Mouse (Mus musculus) midbrain, embryonic 10.5 days (tissue): ENCODE data around the gene Acss3. TPM values are rescaled to one million over a fixed set of nuclear protein-coding genes. Genes with fewer than 3 reads are reported as not detected.

Experiments used
- DNase-seq: peaks from one replicate; pipeline ENCODE4 v3.0.0-alpha.2; 2017; ENCODE audit warnings: low spot score
- H3K27ac ChIP-seq: fragments of 300-500 bp; sonication (generic); replicated peaks from 2 replicates; pipeline ENCODE4 v1.5.1; 2016; ENCODE audit warnings: mild to moderate bottlenecking
- H3K27me3 ChIP-seq: fragments of 300-500 bp; sonication (generic); 2 replicates; pipeline ENCODE4 v1.6.1; 2016; ENCODE audit warnings: low read depth, mild to moderate bottlenecking; ENCODE audit not compliant: poor library complexity, severe bottlenecking
- H3K36me3 ChIP-seq: fragments of 300-500 bp; sonication (generic); 2 replicates; pipeline ENCODE4 v1.6.1; 2016; ENCODE audit warnings: mild to moderate bottlenecking, moderate library complexity
- H3K4me1 ChIP-seq: fragments of 300-500 bp; sonication (generic); 2 replicates; pipeline ENCODE4 v1.6.1; 2016
- H3K4me3 ChIP-seq: fragments of 300-500 bp; sonication (generic); 2 replicates; pipeline ENCODE4 v1.5.1; 2016; ENCODE audit warnings: mild to moderate bottlenecking, moderate library complexity
- H3K9me3 ChIP-seq: fragments of 300-500 bp; sonication (generic); replicated peaks from 2 replicates; pipeline ENCODE4 v1.6.1; 2016; ENCODE audit warnings: mild to moderate bottlenecking
- WGBS: fragments of 180-500 bp; shearing (Covaris S2); methylation state at CpG from one replicate; pipeline ENCODE4 v1.1.7; 2016; 5-methylcytosine and 5-hydroxymethylcytosine counted together
- polyA plus RNA-seq: library from polyadenylated mRNA; unstranded; fragments of >200 nt; fragmentation: Nextera tagmentation; extraction: Ambion mirVana; gene quantifications from 2 replicates; pipeline ENCODE4 v1.2.1, GENCODE M21; 2016

Gene Acss3
- 2.7 and 3.6 TPM in 2 replicates for polyA plus RNA-seq

- Histone ChIP-seq H3K27ac (peak within 1 kb of the TSS; percentile 84), H3K36me3 (no peaks in the 10 kb centered on the region), H3K9me3 (no peaks in the 10 kb centered on the region), H3K27me3 (no peaks in the 10 kb centered on the region), H3K4me1 (peaks cover 24% of the 10 kb centered on the region), H3K4me3 (peak within 1 kb of the TSS; percentile 65)
- peak; percentile 84 for DNase-seq
- WGBS, result 2% methylated on average over 17 of the region's 17 CpGs
Measured at GRCm38 (mm10) chr10:107123529-107124335, at the start of gene Acss3. Gene Acss3 (minus strand): TSS chr10:107123668.

- DNase-seq, result no peak
- WGBS, result 91% methylated on average over 3 of the region's 3 CpGs
- no peak overlapping the region for H3K4me3 ChIP-seq
- H3K36me3 ChIP-seq, result no peaks in the 10 kb centered on the region
- no peaks in the 10 kb centered on the region for H3K27me3 ChIP-seq
- no peaks in the 10 kb centered on the region for H3K4me1 ChIP-seq
- no peak overlapping the region for H3K27ac ChIP-seq
- no peaks in the 10 kb centered on the region for H3K9me3 ChIP-seq
Measured at GRCm38 (mm10) chr10:107172003-107172689, 48.7 kb upstream of the Acss3 start.

- Histone ChIP-seq H3K4me3 (no peak overlapping the region), H3K27ac (no peak overlapping the region), H3K4me1 (no peaks in the 10 kb centered on the region), H3K9me3 (no peaks in the 10 kb centered on the region), H3K27me3 (no peaks in the 10 kb centered on the region), H3K36me3 (no peaks in the 10 kb centered on the region)
- DNase-seq, result no peak
- WGBS, result 91% methylated on average over 3 of the region's 3 CpGs
Measured at GRCm38 (mm10) chr10:107166486-107166885, 43.0 kb upstream of the Acss3 start.

- H3K36me3 ChIP-seq, result no peaks in the 10 kb centered on the region
- H3K27ac ChIP-seq, result no peak overlapping the region
- WGBS, result 92% methylated on average over 1 of the region's 1 CpGs
- no peak for DNase-seq
- no peaks in the 10 kb centered on the region for H3K27me3 ChIP-seq
- H3K4me3 ChIP-seq, result no peak overlapping the region
- no peaks in the 10 kb centered on the region for H3K4me1 ChIP-seq
- H3K9me3 ChIP-seq, result no peaks in the 10 kb centered on the region
Measured at GRCm38 (mm10) chr10:107148759-107149158, 25.3 kb upstream of the Acss3 start.

- H3K27ac ChIP-seq, result no peak overlapping the region
- H3K4me1 ChIP-seq, result 0 out of 2 replicates have a peak, but pooled peaks cover 4% of the 10 kb centered on the region
- H3K9me3 ChIP-seq, result no peaks in the 10 kb centered on the region
- H3K36me3 ChIP-seq, result no peaks in the 10 kb centered on the region
- DNase-seq, result no peak
- no peaks in the 10 kb centered on the region for H3K27me3 ChIP-seq
- no peak overlapping the region for H3K4me3 ChIP-seq
- WGBS, result 68% methylated on average over 1 of the region's 1 CpGs
Measured at GRCm38 (mm10) chr10:107144016-107144415, 20.5 kb upstream of the Acss3 start.

- 25% methylated on average over 1 of the region's 1 CpGs for WGBS
- Histone ChIP-seq H3K27me3 (no peaks in the 10 kb centered on the region), H3K4me1 (0 out of 2 replicates have a peak, but pooled peaks cover 4% of the 10 kb centered on the region), H3K36me3 (no peaks in the 10 kb centered on the region), H3K9me3 (no peaks in the 10 kb centered on the region), H3K4me3 (no peak overlapping the region), H3K27ac (no peak overlapping the region)
- DNase-seq, result no peak
Measured at GRCm38 (mm10) chr10:107142910-107143309, 19.4 kb upstream of the Acss3 start.

- no peaks in the 10 kb centered on the region for H3K9me3 ChIP-seq
- no peaks in the 10 kb centered on the region for H3K36me3 ChIP-seq
- peak overlapping the region; percentile 65 for H3K4me3 ChIP-seq
- no peaks in the 10 kb centered on the region for H3K27me3 ChIP-seq
- peaks cover 24% of the 10 kb centered on the region for H3K4me1 ChIP-seq
- H3K27ac ChIP-seq, result peak overlapping the region; percentile 84
- WGBS, result 5% methylated on average over 9 of the region's 9 CpGs
- DNase-seq, result peak; percentile 12
Measured at GRCm38 (mm10) chr10:107122744-107123528, 532 bp downstream of the Acss3 start.

- Histone ChIP-seq H3K27ac (no peak overlapping the region), H3K36me3 (no peaks in the 10 kb centered on the region), H3K9me3 (no peaks in the 10 kb centered on the region), H3K4me3 (no peak overlapping the region), H3K27me3 (no peaks in the 10 kb centered on the region), H3K4me1 (peaks cover 24% of the 10 kb centered on the region)
- DNase-seq, result no peak
- WGBS, result 94% methylated on average over 9 of the region's 9 CpGs
Measured at GRCm38 (mm10) chr10:107121301-107121700, 2.2 kb downstream of the Acss3 start.

- no peaks in the 10 kb centered on the region for H3K9me3 ChIP-seq
- no peaks in the 10 kb centered on the region for H3K27me3 ChIP-seq
- DNase-seq, result no peak
- no peak overlapping the region for H3K27ac ChIP-seq
- WGBS, result 93% methylated on average over 2 of the region's 2 CpGs
- no peaks in the 10 kb centered on the region for H3K36me3 ChIP-seq
- no peak overlapping the region for H3K4me3 ChIP-seq
- peaks cover 21% of the 10 kb centered on the region for H3K4me1 ChIP-seq
Measured at GRCm38 (mm10) chr10:107119135-107119534, 4.3 kb downstream of the Acss3 start.

- DNase-seq, result no peak
- 74% methylated on average over 4 of the region's 4 CpGs for WGBS
- Histone ChIP-seq H3K27me3 (no peaks in the 10 kb centered on the region), H3K27ac (no peak overlapping the region), H3K4me1 (no peaks in the 10 kb centered on the region), H3K4me3 (no peak overlapping the region), H3K9me3 (no peaks in the 10 kb centered on the region), H3K36me3 (no peaks in the 10 kb centered on the region)
Measured at GRCm38 (mm10) chr10:107116709-107117267, 6.7 kb downstream of the Acss3 start.

GRCm38 (mm10) chr10:107115930-107116642 is 7.4 kb downstream of the Acss3 start:
- Histone ChIP-seq H3K4me1 (no peaks in the 10 kb centered on the region), H3K27me3 (no peaks in the 10 kb centered on the region), H3K9me3 (no peaks in the 10 kb centered on the region), H3K4me3 (no peak overlapping the region), H3K36me3 (no peaks in the 10 kb centered on the region), H3K27ac (no peak overlapping the region)
- DNase-seq, result no peak
- 47% methylated on average over 1 of the region's 1 CpGs for WGBS

- H3K36me3 ChIP-seq, result no peaks in the 10 kb centered on the region
- H3K9me3 ChIP-seq, result no peaks in the 10 kb centered on the region
- no peaks in the 10 kb centered on the region for H3K27me3 ChIP-seq
- DNase-seq, result no peak
- H3K27ac ChIP-seq, result no peak overlapping the region
- no peaks in the 10 kb centered on the region for H3K4me1 ChIP-seq
- 55% methylated on average over 1 of the region's 1 CpGs for WGBS
- H3K4me3 ChIP-seq, result no peak overlapping the region
Measured at GRCm38 (mm10) chr10:107115121-107115520, 8.3 kb downstream of the Acss3 start.
